Mouse (Mus musculus): ENCODE measurements around the gene Llgl2. TPM values are rescaled to one million over a fixed set of nuclear protein-coding genes. Genes with fewer than 3 reads are reported as not detected.

Llgl2 gene
- polyA plus RNA-seq, 1 experiment from 2014 or later: 21.5 TPM

- no peak for ATAC-seq (replicated peaks; ENCODE audit: insufficient number of reproducible peaks, low FRiP score, low TSS enrichment)
- Histone ChIP-seq H3K4me1 (ENCODE audit: control insufficient read depth, insufficient read depth, low read length) (peaks cover 5% of the 10 kb centered on the region; the same call in 1 of the 2 replicates), H3K4me3 (ENCODE audit: low read depth, low read length) (no peak overlapping the region), H3K27ac (ENCODE audit: low read depth, low read length) (no peak overlapping the region), H3K9ac (ENCODE audit: low read depth, low read length) (no peak overlapping the region), H3K4me2 (no peak overlapping the region), H3K27me3 (ENCODE audit: control insufficient read depth, insufficient read depth, low read length) (peaks cover 33% of the 10 kb centered on the region), H3K36me3 (ENCODE audit: control insufficient read depth, insufficient read depth, low read length) (no peaks in the 10 kb centered on the region), H3K9me3 (replicated peaks; ENCODE audit: control insufficient read depth, low read length) (no peaks in the 10 kb centered on the region)
- 86% methylated on average over 8 of the region's 8 CpGs for WGBS (ENCODE audit: insufficient replicate concordance)
These were observed 40.0 kb downstream of the Llgl2 start for GRCm38 (mm10) chr11:115863895-115864294.

DNA sequence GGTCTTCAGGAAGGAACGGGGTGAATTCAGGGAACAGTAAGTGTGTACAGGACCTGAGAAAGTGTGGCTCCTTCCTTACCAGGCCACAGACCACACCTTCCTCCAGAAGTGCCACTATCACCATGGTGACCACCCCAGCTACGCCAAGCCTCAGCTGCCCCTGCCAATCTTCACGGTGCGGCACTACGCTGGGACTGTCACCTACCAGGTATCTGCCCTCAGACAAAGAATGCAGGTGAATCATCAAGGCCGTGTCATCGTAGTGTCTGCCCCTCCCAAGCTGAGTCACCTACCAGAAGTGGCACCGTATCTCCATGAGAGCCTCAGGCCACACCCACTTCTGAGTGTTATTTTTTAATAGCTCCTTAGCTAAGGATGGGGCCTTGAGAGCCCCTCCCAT, 45.5 kb downstream of the Llgl2 start:
- Histone ChIP-seq H3K4me1 (ENCODE audit: control insufficient read depth, insufficient read depth, low read length) (peaks cover 15% of the 10 kb centered on the region), H3K4me2 (no peak overlapping the region), H3K27me3 (ENCODE audit: control insufficient read depth, insufficient read depth, low read length) (peaks cover 4% of the 10 kb centered on the region; the same call in 1 of the 2 replicates), H3K9me3 (replicated peaks; ENCODE audit: control insufficient read depth, low read length) (no peaks in the 10 kb centered on the region), H3K4me3 (ENCODE audit: low read depth, low read length) (no peak overlapping the region), H3K27ac (ENCODE audit: low read depth, low read length) (no peak overlapping the region), H3K9ac (ENCODE audit: low read depth, low read length) (no peak overlapping the region), H3K36me3 (ENCODE audit: control insufficient read depth, insufficient read depth, low read length) (no peaks in the 10 kb centered on the region)
- 79% methylated on average over 8 of the region's 8 CpGs for WGBS (ENCODE audit: insufficient replicate concordance)
- no peak for ATAC-seq (replicated peaks; ENCODE audit: insufficient number of reproducible peaks, low FRiP score, low TSS enrichment)

- WGBS (ENCODE audit: insufficient replicate concordance): 80% methylated on average over 4 of the region's 4 CpGs
- ATAC-seq (replicated peaks; ENCODE audit: insufficient number of reproducible peaks, low FRiP score, low TSS enrichment): no peak; the same call in 1 of the 2 replicates
These were observed 48.6 kb downstream of the Llgl2 start for GRCm38 (mm10) chr11:115872437-115872836.

GRCm38 (mm10) chr11:115875935-115876334, 52.1 kb downstream of the Llgl2 start:
- no peak overlapping the region for H3K4me2 ChIP-seq
- no peak overlapping the region for H3K27ac ChIP-seq (ENCODE audit: low read depth, low read length)
- WGBS (ENCODE audit: insufficient replicate concordance): 91% methylated on average over 3 of the region's 3 CpGs
- no peaks in the 10 kb centered on the region for H3K36me3 ChIP-seq (ENCODE audit: control insufficient read depth, insufficient read depth, low read length)
- no peaks in the 10 kb centered on the region; the same call in 1 of the 2 replicates for H3K27me3 ChIP-seq (ENCODE audit: control insufficient read depth, insufficient read depth, low read length)
- no peak overlapping the region for H3K9ac ChIP-seq (ENCODE audit: low read depth, low read length)
- no peaks in the 10 kb centered on the region for H3K9me3 ChIP-seq (replicated peaks; ENCODE audit: control insufficient read depth, low read length)
- peaks cover 11% of the 10 kb centered on the region for H3K4me1 ChIP-seq (ENCODE audit: control insufficient read depth, insufficient read depth, low read length)
- no peak overlapping the region for H3K4me3 ChIP-seq (ENCODE audit: low read depth, low read length)
- no peak for ATAC-seq (replicated peaks; ENCODE audit: insufficient number of reproducible peaks, low FRiP score, low TSS enrichment)

More at GRCm38 (mm10) chr11:115872437-115872836, 48.6 kb downstream of the Llgl2 start:
- Histone ChIP-seq H3K27me3 (ENCODE audit: control insufficient read depth, insufficient read depth, low read length) (no peaks in the 10 kb centered on the region; the same call in 1 of the 2 replicates), H3K9ac (ENCODE audit: low read depth, low read length) (no peak overlapping the region), H3K4me3 (ENCODE audit: low read depth, low read length) (no peak overlapping the region), H3K27ac (ENCODE audit: low read depth, low read length) (no peak overlapping the region), H3K4me2 (no peak overlapping the region; the same call in 1 of the 2 replicates), H3K4me1 (ENCODE audit: control insufficient read depth, insufficient read depth, low read length) (peaks cover 15% of the 10 kb centered on the region), H3K9me3 (replicated peaks; ENCODE audit: control insufficient read depth, low read length) (no peaks in the 10 kb centered on the region), H3K36me3 (ENCODE audit: control insufficient read depth, insufficient read depth, low read length) (no peaks in the 10 kb centered on the region)

GRCm38 (mm10) chr11:115876438-115876837, 52.6 kb downstream of the Llgl2 start:
- Histone ChIP-seq H3K4me3 (ENCODE audit: low read depth, low read length) (no peak overlapping the region), H3K9ac (ENCODE audit: low read depth, low read length) (no peak overlapping the region), H3K4me1 (ENCODE audit: control insufficient read depth, insufficient read depth, low read length) (peaks cover 11% of the 10 kb centered on the region), H3K27ac (ENCODE audit: low read depth, low read length) (no peak overlapping the region), H3K4me2 (no peak overlapping the region), H3K27me3 (ENCODE audit: control insufficient read depth, insufficient read depth, low read length) (no peaks in the 10 kb centered on the region; the same call in 1 of the 2 replicates), H3K9me3 (replicated peaks; ENCODE audit: control insufficient read depth, low read length) (no peaks in the 10 kb centered on the region), H3K36me3 (ENCODE audit: control insufficient read depth, insufficient read depth, low read length) (no peaks in the 10 kb centered on the region)
- no peak for ATAC-seq (replicated peaks; ENCODE audit: insufficient number of reproducible peaks, low FRiP score, low TSS enrichment)
- 79% methylated on average over 5 of the region's 5 CpGs for WGBS (ENCODE audit: insufficient replicate concordance)

- Histone ChIP-seq H3K36me3 (ENCODE audit: control insufficient read depth, insufficient read depth, low read length) (no peaks in the 10 kb centered on the region), H3K27me3 (ENCODE audit: control insufficient read depth, insufficient read depth, low read length) (no peaks in the 10 kb centered on the region; the same call in 1 of the 2 replicates), H3K9ac (ENCODE audit: low read depth, low read length) (no peak overlapping the region), H3K4me2 (no peak overlapping the region), H3K27ac (ENCODE audit: low read depth, low read length) (no peak overlapping the region), H3K4me1 (ENCODE audit: control insufficient read depth, insufficient read depth, low read length) (peaks cover 3% of the 10 kb centered on the region), H3K4me3 (ENCODE audit: low read depth, low read length) (no peak overlapping the region), H3K9me3 (replicated peaks; ENCODE audit: control insufficient read depth, low read length) (no peaks in the 10 kb centered on the region)
- WGBS (ENCODE audit: insufficient replicate concordance): 67% methylated on average over 6 of the region's 6 CpGs
- ATAC-seq (replicated peaks; ENCODE audit: insufficient number of reproducible peaks, low FRiP score, low TSS enrichment): no peak
These were observed 53.4 kb downstream of the Llgl2 start for GRCm38 (mm10) chr11:115877174-115877755.

DNA sequence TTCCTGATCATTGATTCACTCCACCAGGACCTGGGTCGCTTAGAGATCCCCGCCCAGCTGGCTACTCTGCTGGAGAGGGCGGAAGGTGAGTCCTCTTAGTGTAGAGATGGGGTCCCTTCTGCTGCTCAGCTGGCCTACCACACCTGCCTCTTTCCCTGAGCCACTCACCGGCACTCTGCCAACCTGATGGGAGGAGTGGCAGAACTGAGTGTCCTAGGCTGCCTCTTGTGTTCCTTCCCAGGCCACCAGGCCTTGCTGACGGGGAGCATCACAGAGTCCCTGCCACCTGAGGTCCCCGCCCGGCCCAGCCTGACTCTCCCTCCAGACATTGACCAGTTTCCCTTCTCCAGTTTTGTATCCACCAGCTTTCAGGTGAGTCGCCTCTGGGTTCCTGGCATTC, 54.2 kb downstream of the Llgl2 start:
- H3K4me3 ChIP-seq (ENCODE audit: low read depth, low read length): no peak overlapping the region
- ATAC-seq (replicated peaks; ENCODE audit: insufficient number of reproducible peaks, low FRiP score, low TSS enrichment): no peak
- H3K4me2 ChIP-seq: no peak overlapping the region
- peaks cover 6% of the 10 kb centered on the region for H3K27me3 ChIP-seq (ENCODE audit: control insufficient read depth, insufficient read depth, low read length)
- H3K4me1 ChIP-seq (ENCODE audit: control insufficient read depth, insufficient read depth, low read length): no peaks in the 10 kb centered on the region
- H3K9ac ChIP-seq (ENCODE audit: low read depth, low read length): no peak overlapping the region
- H3K36me3 ChIP-seq (ENCODE audit: control insufficient read depth, insufficient read depth, low read length): no peaks in the 10 kb centered on the region
- H3K9me3 ChIP-seq (replicated peaks; ENCODE audit: control insufficient read depth, low read length): no peaks in the 10 kb centered on the region
- no peak overlapping the region for H3K27ac ChIP-seq (ENCODE audit: low read depth, low read length)
- WGBS (ENCODE audit: insufficient replicate concordance): 81% methylated on average over 8 of the region's 8 CpGs

GRCm38 (mm10) chr11:115881002-115881401, 57.2 kb downstream of the Llgl2 start:
- Histone ChIP-seq H3K4me3 (ENCODE audit: low read depth, low read length) (no peak overlapping the region), H3K36me3 (ENCODE audit: control insufficient read depth, insufficient read depth, low read length) (no peaks in the 10 kb centered on the region), H3K4me2 (no peak overlapping the region), H3K9ac (ENCODE audit: low read depth, low read length) (no peak overlapping the region), H3K27me3 (ENCODE audit: control insufficient read depth, insufficient read depth, low read length) (peaks cover 18% of the 10 kb centered on the region), H3K9me3 (replicated peaks; ENCODE audit: control insufficient read depth, low read length) (no peaks in the 10 kb centered on the region), H3K4me1 (ENCODE audit: control insufficient read depth, insufficient read depth, low read length) (no peaks in the 10 kb centered on the region), H3K27ac (ENCODE audit: low read depth, low read length) (no peak overlapping the region)
- ATAC-seq (replicated peaks; ENCODE audit: insufficient number of reproducible peaks, low FRiP score, low TSS enrichment): no peak
- WGBS (ENCODE audit: insufficient replicate concordance): 27% methylated on average over 5 of the region's 5 CpGs

GRCm38 (mm10) chr11:115883251-115883650, 59.4 kb downstream of the Llgl2 start:
- H3K9ac ChIP-seq (ENCODE audit: low read depth, low read length): no peak overlapping the region
- ATAC-seq (replicated peaks; ENCODE audit: insufficient number of reproducible peaks, low FRiP score, low TSS enrichment): no peak
- H3K36me3 ChIP-seq (ENCODE audit: control insufficient read depth, insufficient read depth, low read length): no peaks in the 10 kb centered on the region
- 0 out of 2 replicates have a peak overlapping the region, but pooled peaks have one; percentile 1 for H3K4me2 ChIP-seq
- no peaks in the 10 kb centered on the region for H3K9me3 ChIP-seq (replicated peaks; ENCODE audit: control insufficient read depth, low read length)
- H3K4me3 ChIP-seq (ENCODE audit: low read depth, low read length): no peak overlapping the region
- no peak overlapping the region for H3K27ac ChIP-seq (ENCODE audit: low read depth, low read length)
- H3K4me1 ChIP-seq (ENCODE audit: control insufficient read depth, insufficient read depth, low read length): no peaks in the 10 kb centered on the region
- 23% methylated on average over 16 of the region's 17 CpGs for WGBS (ENCODE audit: insufficient replicate concordance)
- peaks cover 18% of the 10 kb centered on the region for H3K27me3 ChIP-seq (ENCODE audit: control insufficient read depth, insufficient read depth, low read length)

All from heart, embryonic 11.5 days (tissue).